Mouse (Mus musculus): Measurements from ENCODE around the gene Gm49383. TPM values are rescaled to one million over a fixed set of nuclear protein-coding genes. Genes with fewer than 3 reads are reported as not detected.
A peak's percentile ranks its signal among the peaks of the same experiment; 100 is the strongest.
"Not testable (repeated sequence)": the region's sequence is repeated elsewhere in the genome, so short reads cannot be mapped to it uniquely, and the experiment has no call there.

Gene Gm49383
- total RNA-seq, 1 experiment from 2014 or later, result 9.6 TPM

DNA sequence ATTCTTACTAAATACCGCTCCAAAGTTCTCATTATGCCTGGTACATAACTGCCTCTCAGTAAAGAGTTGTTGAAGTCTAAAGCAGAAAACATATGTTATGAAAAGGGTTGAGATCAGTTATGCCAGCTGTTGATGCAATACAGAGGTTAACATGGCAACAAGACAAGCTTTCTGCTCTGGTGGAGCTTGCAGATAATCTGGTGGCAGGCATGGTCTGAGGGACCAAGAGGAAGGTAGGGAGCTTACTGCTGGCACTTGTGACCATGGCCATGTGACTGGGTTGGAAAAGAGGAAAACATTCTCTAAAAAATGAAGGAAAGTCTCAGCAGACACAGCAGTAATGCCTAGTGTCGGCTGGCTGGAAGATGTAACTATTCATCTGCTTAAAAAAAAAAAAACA, 25.6 kb downstream of the Gm49383 start:
- ATAC-seq (replicated peaks; ENCODE audit: insufficient number of reproducible peaks, low FRiP score, low TSS enrichment, poor library complexity, severe bottlenecking), result no peak

DNA sequence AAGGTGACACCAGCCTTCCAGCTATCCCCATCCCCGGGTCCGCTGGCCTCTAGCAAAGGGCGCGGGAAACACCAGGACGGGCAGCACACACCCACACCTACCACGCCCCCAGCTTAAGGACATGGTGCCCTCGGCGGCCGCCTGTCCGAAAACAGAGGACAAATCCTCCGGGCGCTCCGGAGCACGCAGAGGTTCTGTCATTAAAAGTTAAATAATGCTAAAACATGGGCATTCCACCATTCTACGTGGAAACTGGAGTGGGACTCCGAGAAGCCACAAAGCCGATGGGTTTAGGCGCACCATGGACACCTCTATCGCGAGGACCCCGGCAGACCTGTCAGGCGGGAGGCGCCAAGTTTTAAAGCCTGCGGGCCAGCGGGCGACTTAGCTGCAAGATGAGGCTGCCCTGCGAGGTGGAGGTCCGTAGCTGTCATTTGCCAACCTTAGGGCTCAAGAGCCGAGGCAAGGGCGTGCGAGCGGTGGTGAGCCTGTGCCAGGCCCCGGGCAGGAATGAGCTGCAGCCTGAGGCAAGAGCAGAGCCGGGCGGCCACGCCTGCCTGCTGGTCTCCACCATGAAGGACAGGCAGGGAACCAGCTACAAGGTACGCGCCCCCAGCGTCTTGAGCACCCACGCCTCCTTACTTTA, 28.3 kb downstream of the Gm49383 start, which contains the start of gene Lrr1:
Gene Lrr1 (plus strand): TSS at position 354 of the 646 bp plus-strand sequence.
- ATAC-seq (replicated peaks; ENCODE audit: insufficient number of reproducible peaks, low FRiP score, low TSS enrichment, poor library complexity, severe bottlenecking), result peak; percentile 95

DNA sequence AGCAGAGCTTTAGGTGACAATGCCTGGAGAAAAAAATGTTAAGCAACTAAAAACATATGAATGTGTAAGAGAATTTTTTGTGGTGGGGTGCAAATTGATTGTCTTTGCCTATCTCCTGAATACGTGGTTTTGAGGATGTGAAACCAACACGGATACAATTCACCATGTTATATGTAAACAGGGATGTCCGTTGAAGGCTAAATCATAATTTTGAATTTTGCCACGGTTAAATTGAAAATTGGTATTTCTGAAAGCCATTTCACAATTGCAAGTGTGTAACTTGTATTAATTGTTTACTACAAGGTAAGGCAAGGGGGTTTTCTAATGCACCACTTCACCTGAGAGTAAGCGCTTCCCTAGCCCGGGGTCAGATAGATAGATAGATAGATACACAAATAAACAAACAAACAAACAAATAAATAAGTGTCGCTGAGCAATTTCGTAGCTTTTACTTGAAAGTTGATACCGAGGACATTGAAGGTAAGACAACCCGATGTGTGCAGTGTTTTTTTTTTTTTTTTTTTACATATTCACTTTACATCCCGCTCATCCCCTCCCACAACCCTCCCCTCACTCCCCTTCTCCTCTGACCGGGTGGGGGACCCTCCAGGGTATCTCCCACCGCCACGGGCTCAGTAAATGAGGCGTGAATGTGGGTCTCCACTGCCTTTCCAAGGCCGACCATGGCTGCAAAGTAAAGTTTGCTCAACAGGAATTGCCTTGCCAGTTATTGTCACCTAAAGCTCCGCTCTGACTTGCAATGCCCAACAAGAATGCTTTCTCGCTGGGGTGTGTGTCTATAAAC, 29.0 kb downstream of the Gm49383 start:
- no peak for ATAC-seq (replicated peaks; ENCODE audit: insufficient number of reproducible peaks, low FRiP score, low TSS enrichment, poor library complexity, severe bottlenecking)

DNA sequence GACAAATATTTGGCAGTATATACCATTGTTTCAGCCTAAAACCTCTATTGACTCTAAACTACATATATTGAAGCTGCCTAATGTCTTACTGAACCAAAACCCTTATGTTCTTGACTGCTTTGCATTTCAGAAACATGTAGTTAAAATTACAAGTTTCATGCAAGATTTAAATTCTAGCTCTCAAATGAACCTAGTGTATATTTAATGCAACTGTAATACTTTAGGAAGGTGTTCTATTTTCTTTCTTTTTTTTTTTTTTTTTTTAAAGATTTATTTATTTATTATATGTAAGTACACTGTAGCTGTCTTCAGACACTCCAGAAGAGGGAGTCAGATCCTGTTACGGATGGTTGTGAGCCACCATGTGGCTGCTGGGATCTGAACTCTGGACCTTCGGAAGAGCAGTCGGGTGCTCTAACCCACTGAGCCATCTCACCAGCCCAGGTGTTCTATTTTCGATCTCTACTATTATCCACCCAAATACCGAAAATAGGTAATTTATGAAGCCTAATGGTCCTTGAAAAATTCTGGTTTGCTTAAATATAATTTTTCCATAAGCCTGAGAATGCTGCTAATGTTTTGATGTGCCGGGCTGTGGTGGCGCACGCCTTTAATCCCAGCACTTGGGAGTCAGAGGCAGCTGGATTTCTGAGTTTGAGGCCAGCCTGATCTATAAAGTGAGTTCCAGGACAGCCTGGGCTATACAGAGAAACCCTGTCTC, 29.9 kb downstream of the Gm49383 start:
- not testable (repeated sequence) for ATAC-seq (replicated peaks; ENCODE audit: insufficient number of reproducible peaks, low FRiP score, low TSS enrichment, poor library complexity, severe bottlenecking)

DNA sequence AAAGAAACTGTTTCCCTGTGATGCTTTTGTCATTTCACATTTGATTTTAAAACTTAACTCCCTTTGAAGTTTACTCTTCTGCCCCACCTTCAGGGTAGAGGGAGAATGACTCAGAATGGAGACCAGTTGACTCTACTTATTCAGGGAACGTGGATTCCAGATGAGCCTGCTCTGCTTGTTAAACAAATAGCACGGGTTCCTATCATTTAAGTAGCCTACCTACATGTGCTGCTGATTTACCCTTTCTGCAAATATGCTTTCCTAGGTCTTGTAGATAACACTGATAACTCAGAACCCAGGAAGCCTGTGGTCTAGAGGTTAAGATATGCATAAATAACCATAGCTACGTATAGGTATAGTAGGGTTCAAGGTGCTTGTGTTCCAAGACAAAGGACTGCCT, 32.0 kb downstream of the Gm49383 start:
- no peak for ATAC-seq (replicated peaks; ENCODE audit: insufficient number of reproducible peaks, low FRiP score, low TSS enrichment, poor library complexity, severe bottlenecking)

DNA sequence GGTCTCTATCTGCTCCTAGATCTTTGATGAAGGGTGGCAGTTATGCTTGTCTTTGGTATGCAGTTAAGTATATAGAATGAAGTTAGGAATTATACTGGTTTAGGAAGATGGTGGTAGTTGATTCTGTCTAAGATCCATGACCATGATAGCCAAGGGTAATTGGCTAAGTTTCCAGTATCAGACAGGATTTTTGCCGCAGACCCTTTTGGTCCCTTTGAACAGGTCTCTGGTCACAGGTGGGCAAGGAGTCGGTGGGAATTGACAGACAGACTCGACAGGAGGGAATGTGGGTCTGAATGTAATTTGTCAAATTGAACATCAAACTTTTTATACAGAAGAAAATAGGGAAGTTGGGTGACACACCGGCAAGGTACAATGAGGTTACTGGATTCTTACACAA, 33.3 kb downstream of the Gm49383 start:
- ATAC-seq (replicated peaks; ENCODE audit: insufficient number of reproducible peaks, low FRiP score, low TSS enrichment, poor library complexity, severe bottlenecking), result not testable (repeated sequence)

DNA sequence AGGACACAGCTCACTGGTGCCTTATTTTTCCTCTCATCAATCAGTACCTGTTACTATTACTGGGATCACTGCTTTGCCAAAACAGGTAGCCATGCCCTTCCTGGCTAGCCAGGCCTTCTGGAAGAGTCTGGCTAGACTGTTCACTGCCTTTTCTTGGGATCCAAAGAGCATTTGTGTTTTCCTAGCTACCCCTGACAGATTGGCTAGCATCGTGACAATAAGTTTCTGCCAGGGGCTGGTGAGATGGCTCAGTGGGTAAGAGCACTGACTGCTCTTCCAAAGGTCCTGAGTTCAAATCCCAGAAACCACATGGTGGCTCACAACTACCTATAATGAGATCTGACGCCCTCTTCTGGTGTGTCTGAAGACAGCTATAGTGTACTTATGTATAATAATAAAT, 36.2 kb downstream of the Gm49383 start:
- ATAC-seq (replicated peaks; ENCODE audit: insufficient number of reproducible peaks, low FRiP score, low TSS enrichment, poor library complexity, severe bottlenecking), result not testable (repeated sequence)

DNA sequence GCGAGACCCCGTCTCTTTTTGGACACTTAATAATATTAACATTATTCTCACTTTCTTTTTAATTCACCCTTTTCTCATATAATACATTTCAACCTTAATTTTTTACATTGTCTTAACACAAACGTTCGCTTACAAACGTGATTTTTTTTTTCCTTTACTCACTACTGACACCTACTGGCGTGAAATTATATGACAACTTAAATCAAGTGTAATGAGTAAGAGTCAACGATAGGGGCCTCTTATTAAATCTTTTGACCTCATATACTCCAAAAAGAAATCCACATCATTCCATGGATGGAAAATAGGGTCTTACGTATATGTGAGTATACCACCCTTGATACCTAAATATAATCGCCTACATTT, 37.3 kb downstream of the Gm49383 start:
- ATAC-seq (replicated peaks; ENCODE audit: insufficient number of reproducible peaks, low FRiP score, low TSS enrichment, poor library complexity, severe bottlenecking), result peak; percentile 29; the same call in 1 of the 2 replicates

DNA sequence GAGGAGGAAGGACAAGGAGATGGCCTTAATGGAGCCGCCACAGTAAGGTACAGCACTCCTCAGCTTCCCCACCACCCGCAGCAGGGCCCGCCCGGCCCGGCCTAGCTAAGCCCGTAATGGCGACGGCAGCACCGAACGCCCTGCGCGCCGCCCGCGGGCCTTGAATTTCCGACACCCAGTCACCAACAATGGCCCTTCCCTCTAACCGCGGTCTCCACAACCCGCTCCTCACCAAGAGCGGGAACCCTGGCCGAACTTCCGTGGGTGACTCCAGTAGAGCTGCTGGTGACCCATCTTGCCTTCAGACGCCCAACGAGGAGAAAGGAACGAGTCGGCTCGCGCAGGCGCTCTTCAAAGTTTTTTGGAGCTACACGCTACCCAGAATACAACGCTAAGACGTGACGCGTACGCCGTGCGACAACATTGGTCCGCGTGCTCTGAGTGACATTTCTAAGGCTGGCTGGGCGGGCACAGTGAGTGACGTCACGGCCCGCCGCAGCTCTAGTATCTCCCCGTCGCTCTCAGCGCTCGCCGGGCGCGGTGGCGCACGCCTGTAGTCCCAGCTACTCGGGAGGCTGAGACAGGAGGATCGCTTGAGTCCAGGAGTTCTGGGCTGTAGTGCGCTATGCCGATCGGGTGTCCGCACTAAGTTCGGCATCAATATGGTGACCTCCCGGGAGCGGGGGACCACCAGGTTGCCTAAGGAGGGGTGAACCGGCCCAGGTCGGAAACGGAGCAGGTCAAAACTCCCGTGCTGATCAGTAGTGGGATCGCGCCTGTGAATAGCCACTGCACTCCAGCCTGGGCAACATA, 37.9 kb downstream of the Gm49383 start, which contains the start of gene Rps29:
Gene Rps29 (minus strand): TSS at position 422 of the 813 bp plus-strand sequence.
- peak; percentile 89 for ATAC-seq (replicated peaks; ENCODE audit: insufficient number of reproducible peaks, low FRiP score, low TSS enrichment, poor library complexity, severe bottlenecking)

DNA sequence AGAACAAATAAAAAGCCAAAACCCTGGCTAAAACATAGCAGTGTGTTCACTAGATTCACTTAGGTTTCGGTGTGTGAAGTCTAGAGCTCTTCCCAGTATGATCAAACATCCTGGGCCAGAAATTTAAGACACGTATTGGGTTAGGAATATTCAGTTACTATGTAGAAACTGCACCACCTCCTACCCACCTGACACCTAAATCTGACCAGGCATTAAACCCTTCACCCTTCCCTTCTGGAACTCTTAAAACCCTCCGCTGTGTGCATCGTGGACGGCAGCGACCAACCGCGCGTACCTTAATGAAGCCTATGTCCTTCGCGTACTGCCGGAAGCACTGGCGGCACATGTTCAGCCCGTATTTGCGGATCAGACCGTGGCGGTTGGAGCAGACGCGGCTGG, 38.5 kb downstream of the Gm49383 start:
- 0 out of 2 replicates have a peak, but pooled peaks have one; percentile 4 for ATAC-seq (replicated peaks; ENCODE audit: insufficient number of reproducible peaks, low FRiP score, low TSS enrichment, poor library complexity, severe bottlenecking)

DNA sequence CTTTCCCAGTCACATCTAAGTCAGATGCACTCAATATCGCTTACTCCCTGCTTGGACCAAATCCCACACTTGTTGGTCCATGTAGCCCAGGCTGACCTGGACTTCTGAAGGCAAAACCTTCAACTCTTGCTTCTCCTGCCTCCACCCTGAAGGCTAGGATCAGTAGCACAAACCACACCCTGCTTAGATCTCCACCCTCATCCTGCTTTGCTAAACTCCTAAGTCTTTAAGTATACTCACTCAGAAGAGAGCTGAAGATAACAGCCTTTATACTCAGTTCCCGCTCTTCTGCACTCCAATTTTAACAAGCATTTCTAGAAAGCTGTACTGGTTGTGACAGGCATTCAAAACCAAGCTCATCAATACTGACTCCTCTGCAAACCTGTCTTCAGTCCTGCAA, 39.8 kb downstream of the Gm49383 start:
- ATAC-seq (replicated peaks; ENCODE audit: insufficient number of reproducible peaks, low FRiP score, low TSS enrichment, poor library complexity, severe bottlenecking), result no peak

DNA sequence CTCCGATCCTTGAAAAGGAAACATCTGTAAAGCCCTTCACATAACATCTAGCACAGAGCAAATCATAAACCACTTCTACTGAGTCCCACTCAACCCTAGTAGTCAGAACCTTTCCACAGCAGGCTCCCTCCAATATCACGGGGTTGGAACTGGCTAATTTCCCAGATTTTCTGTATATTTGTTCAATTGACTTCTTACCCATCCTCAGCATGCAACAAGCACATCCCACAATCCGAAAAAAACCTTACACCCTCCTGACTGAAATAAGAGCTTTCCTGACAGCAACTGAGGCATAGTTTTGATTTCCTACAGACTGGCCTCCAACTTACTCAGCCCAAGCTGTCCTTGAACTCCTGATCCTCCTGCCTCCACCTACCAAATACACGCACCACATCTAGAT, 40.5 kb downstream of the Gm49383 start:
- no peak for ATAC-seq (replicated peaks; ENCODE audit: insufficient number of reproducible peaks, low FRiP score, low TSS enrichment, poor library complexity, severe bottlenecking)

DNA sequence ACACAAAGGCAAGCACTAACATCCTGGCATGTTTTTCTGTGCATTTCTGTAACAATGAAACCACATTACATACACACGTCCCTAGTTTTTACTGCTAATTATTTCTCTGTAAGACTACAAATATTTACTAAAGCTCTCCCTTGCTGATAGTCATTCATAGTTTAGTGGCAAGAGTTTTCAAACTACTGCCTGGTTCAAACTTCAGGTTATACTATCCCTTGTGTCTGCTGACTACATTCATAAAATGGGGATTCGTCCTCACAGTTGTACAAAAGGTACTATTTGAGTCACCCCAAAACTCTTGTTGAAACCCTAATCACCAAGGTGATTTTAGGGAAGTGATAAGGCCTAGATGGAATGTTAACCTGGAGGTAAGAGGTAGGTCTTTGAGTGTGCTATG, 41.0 kb downstream of the Gm49383 start:
- no peak for ATAC-seq (replicated peaks; ENCODE audit: insufficient number of reproducible peaks, low FRiP score, low TSS enrichment, poor library complexity, severe bottlenecking)

DNA sequence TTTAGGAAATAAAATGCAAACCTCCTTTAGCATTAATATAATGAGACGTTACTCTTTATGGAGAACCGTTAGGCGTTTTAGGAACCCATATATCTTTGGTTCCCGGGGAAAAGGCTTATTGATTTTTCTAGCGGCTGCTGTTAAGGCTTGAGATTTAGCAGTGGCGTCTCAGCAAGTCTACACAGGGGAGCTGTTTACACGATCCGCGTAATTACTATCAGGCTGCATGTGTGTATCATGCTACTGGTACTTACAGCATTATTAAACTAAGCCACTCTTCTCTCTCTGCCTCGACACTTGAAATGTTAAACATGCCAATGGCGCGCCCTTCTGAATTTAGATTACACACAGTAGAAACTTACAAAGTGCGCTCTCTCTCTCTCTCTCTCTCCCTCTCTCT, 46.9 kb downstream of the Gm49383 start:
- no peak for ATAC-seq (replicated peaks; ENCODE audit: insufficient number of reproducible peaks, low FRiP score, low TSS enrichment, poor library complexity, severe bottlenecking)

DNA sequence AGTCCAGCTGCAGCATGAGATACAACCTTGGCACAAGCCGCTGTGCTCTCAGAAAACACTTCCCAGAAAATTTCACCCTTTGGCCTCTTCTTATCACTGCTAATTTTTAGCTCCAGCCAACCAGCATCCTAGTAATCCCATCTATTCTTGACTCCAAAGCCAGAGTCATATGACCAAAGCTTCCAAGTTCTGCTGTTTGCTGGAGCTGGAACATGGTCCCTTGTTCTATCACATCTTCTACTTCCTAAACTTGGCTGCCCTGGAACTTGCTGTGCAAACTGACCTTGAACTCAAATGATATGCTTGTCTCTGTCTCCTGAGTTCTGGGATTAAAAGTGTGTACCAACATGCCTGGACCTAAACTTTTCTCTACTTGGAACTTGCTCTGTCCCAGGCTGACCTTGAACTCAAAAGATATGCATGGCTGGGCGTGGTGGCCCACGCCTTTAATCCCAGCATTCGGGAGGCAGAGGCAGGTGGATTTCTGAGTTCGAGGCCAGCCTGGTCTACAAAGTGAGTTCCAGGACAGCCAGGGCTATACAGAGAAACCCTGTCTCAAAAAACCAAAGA, 49.7 kb downstream of the Gm49383 start:
- ATAC-seq (replicated peaks; ENCODE audit: insufficient number of reproducible peaks, low FRiP score, low TSS enrichment, poor library complexity, severe bottlenecking), result no peak

DNA sequence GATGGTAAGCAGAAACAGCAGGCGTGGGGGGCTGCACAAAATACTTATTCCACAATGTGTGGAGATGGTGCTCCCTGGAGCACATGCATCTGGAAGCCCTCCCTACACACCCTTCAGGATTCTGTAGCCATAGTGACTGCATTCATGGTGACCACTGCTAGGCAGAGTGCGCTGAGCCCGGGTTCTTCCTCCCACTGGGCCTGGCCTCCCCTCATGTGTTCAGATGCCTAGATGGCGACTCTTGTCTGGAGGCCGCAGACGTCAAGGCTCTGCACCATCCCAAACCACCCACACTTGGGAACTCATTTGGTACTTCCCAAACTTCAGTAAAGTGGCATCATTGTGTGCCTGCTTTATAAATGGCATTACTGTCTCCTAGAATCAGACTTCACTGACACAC, 53.4 kb downstream of the Gm49383 start:
- peak; percentile 27; the same call in 1 of the 2 replicates for ATAC-seq (replicated peaks; ENCODE audit: insufficient number of reproducible peaks, low FRiP score, low TSS enrichment, poor library complexity, severe bottlenecking)

DNA sequence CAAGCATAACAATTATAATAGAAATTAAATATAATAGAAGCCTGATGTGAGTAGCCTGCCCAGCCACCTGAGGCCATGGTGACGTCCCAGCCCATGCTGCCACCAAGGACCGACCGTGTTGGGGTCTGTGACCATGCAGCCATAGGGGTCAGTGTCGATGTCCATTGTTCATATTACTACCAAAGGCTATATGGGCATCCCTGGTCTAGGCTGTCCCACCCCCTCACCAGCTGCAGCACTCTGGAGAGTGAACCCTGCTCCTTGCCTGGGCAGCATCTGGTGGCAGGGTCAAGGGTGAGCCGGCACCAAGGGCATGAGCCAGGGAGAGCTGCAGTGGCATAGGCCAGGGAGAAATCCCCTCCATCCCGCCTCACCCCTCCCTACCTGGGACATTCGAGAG, 57.1 kb downstream of the Gm49383 start:
- ATAC-seq (replicated peaks; ENCODE audit: insufficient number of reproducible peaks, low FRiP score, low TSS enrichment, poor library complexity, severe bottlenecking), result no peak; the same call in 1 of the 2 replicates

DNA sequence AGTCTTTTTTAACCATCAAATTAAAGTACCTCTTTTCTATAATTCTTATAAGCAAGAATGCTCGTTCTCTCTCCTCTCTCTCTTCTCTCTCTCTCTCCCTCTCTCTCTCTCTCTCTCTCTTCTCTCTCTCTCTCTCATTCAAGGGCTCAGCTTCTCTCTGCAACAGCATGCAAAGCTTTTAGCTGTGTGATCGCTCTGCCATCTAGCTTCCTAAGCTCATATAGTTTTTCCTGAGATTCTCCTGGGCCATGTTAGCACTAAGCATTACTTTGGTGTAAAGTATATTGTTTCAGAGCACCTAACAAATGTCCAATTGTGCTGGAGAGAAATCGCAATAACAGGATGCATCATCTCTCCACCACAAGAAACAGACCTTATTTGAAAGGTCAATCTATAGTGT, 57.7 kb downstream of the Gm49383 start:
- no peak for ATAC-seq (replicated peaks; ENCODE audit: insufficient number of reproducible peaks, low FRiP score, low TSS enrichment, poor library complexity, severe bottlenecking)

All from monocyte, adult 5-6 weeks (primary cell).